Mouse (Mus musculus): ENCODE measurements around the gene Kcnn4. TPM values are rescaled to one million over a fixed set of nuclear protein-coding genes. Genes with fewer than 3 reads are reported as not detected.

The Kcnn4 gene
- total RNA-seq, 1 experiment from 2014 or later, result 0.21 TPM

DNA sequence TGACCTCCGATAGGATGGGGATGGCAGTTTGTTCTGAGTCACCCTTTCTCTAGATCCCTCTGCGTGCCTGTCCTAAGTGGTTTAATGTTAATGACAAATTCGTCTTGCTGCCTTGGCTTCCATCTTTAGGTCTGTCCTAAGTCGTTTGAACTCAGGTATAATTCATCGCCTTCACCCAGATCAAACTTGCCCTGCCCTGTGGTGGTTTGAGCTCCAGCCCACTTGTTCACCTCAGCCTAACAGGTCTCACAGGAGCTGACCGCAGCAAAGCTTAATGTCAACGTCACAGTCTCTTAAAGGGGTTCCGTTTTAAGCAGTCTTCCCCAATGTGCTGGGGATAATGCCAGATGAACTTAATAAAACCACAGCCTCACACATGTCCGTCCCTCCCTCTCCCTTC, 55.9 kb downstream of the Kcnn4 start:
- DNase-seq, result no peak

DNA sequence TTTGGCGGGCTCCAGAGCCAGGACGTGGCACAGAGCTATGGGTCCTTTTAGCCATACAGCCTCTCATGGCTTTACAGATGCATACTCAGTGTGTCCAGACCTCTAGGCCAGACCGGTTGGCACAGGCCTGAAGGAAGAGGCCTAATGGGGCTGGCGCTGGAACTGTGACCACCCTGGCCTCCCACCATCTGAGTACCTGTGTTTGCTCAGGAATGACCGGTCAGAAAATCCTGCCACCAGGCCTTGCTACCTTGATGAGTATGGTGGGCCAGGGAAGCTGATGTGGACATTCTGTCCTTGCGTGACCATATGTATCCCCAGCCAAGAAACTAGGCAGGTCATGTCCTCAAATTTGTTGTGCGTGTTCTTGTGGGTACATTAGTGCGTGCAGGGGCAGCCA, 57.1 kb downstream of the Kcnn4 start:
- DNase-seq, result no peak

DNA sequence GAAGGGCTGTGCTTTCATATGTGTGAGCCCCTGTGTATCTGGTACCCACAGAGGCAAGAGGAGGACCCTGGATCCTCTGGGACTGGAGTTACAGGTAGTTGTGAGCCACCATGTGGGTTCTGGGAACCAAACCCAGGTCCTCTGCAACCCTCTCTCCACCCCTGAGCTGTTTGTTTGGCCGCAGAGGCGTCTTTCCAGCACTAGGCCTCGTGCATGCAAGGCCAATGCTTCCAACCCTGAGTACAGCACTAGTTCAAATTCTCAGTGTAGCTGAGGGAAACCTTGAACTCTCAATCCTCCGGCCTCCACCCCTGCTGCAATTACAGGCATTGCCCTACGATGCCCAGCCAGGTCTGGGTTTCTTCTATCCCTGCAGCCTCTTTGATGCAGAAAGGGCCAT, 58.7 kb downstream of the Kcnn4 start:
- no peak for DNase-seq

DNA sequence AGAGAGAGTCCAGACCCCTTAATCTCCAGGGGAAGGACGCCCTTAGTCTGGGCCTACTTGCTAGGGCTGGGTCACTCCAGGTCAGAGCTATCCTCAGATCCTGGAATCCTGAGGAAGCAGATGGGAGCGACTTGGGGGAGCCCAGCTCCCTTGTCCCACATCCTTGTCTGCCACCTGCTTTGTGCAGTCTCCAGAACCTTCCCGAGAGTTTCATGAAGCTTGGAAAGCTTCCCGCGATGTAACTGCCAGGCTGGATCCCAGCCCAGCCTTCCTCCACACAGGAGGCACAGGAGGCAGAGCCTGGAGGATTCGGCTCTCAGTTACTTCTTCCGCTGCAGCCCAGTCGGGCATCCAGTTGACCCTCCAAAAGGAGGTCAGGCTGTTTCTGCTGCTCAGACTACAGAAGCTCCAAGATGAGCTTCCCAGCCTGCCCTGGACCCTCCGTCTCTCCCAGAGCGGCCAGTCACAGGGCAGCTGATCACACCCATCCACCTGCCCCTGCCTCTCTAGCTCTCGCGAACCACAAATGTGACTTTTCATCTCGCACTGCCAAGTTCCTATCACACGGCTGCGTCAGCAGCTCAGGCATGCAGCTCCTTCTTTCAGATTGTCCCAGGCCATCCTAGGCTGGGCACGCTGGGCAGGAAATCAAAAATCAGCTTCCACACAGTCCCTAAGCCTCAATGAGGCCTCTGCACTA, 59.5 kb downstream of the Kcnn4 start:
- DNase-seq, result no peak

DNA sequence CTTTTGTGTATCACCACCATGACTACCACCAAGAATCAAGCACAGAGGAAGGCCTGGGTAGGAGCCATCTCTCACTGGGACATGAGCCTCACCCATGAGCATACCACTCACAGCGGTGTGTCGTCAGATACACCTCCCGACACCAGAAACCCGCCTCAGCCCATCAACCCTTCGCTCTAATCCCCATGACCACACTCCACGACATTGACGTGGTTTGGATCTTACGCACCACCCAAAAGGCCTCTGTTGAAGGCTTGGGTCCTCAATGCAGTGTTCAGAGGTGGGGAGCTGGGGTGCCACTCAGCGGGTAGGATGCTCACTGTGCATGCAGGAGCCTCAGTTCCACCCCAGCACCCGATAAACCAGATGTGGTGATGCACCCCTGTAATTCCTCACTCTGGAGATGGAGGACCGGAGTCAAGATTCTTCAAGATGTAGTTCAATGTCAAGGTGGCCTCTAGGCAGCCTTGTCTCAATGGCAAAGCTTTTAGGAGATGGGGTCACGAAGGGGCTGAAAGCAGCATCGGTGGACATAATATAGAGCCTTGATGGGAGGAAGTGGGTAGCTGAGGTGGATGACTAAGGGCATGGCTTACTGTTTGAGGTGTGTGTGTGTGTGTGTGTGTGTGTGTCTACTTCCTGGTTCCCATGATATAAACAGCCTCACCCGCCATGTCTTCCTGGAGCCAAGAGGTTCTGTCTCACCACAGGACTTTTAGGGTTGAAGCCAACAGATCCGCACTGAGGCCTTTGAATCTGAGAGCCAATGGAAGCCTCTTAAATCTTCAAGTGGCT, 60.7 kb downstream of the Kcnn4 start:
- DNase-seq, result no peak

DNA sequence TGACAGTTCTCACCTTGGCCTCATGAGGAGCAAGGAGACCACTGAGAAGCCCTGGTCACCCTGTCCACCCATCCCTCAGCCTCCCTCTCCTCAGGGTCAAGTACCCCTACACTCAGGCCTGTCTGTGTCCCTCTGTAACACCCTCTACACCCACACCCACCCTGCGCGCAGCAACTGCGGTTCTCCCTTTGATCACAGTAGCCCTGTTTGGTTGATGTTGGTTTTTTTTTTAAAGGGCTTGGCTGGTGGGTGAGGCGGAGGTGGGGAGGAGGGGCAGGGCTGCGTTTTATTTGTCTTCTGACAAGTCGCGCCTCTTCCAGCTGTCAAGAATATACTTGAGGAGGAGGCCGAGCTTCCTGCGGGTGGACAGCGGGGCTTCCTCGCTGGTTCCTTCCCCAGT, 61.6 kb downstream of the Kcnn4 start:
- no peak for DNase-seq

DNA sequence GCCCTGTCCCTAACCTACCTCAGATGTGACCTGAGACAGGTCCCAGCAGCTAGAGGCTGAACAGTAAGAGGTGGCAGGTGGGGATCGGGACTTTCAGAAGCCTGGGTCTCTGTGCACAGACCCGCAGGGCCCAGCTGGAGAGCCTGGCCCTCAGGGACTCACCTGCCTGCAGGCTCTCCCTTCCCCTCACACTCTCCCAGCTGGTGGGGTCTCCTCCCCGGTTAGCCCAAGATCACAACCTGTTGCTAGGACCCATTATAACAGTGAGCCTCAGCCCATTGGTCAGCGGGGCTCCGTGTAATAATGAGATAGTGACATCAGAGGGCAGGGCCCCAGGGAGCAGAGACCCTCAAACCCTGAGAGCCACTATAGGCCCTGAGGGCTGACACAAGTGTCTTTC, 65.2 kb downstream of the Kcnn4 start:
- DNase-seq, result no peak

Small RNA genes lying within 50 kb of the gene (microRNA-seq; reads per million reads assigned to microRNA genes)
- gene Gm27592, result 0 reads per million in 2 experiments

Other genes with a start within 250 kb of the Kcnn4 start
- gene Zfp235, start 236.1 kb upstream of the Kcnn4 start, total RNA-seq (2021), result 11.1 and 11.3 TPM in 2 replicates
- 0.29 and 0.58 TPM in 2 replicates for gene Zfp114, start 195.2 kb upstream of the Kcnn4 start, total RNA-seq (2021)
- 9.7 and 9.9 TPM in 2 replicates for gene Zfp111, start 158.8 kb upstream of the Kcnn4 start, total RNA-seq (2021)
- 4.5 and 6.5 TPM in 2 replicates for gene Zfp109, start 132.7 kb upstream of the Kcnn4 start, total RNA-seq (2021)
- 3.3 and 4.1 TPM in 2 replicates for gene Zfp108, start 115.5 kb upstream of the Kcnn4 start, total RNA-seq (2021)
- gene Zfp93, start 99.8 kb upstream of the Kcnn4 start, total RNA-seq (2021), result 7.2 and 8.7 TPM in 2 replicates
- 10.1 and 11.5 TPM in 2 replicates for gene Zfp61, start 69.0 kb upstream of the Kcnn4 start, total RNA-seq (2021)
- 4.1 and 6.6 TPM in 2 replicates for gene Zfp94, start 53.6 kb upstream of the Kcnn4 start, total RNA-seq (2021)
- gene Tescl, start 36.3 kb upstream of the Kcnn4 start, total RNA-seq (2021), result 1.0 and 1.1 TPM in 2 replicates
- not detected in 2 replicates for gene Lypd5, start 21.1 kb upstream of the Kcnn4 start, total RNA-seq (2021)
- gene Smg9, start 29.4 kb downstream of the Kcnn4 start, total RNA-seq (2021), result 26.6 and 29.1 TPM in 2 replicates
- not detected in 2 replicates for gene Irgc1, start 82.0 kb downstream of the Kcnn4 start, total RNA-seq (2021)
- gene Plaur, start 92.2 kb downstream of the Kcnn4 start, total RNA-seq (2021), result 5.6 and 7.8 TPM in 2 replicates
- 2.4 and 3.8 TPM in 2 replicates for gene Cadm4, start 111.8 kb downstream of the Kcnn4 start, total RNA-seq (2021)
- 6.2 and 7.0 TPM in 2 replicates for gene Zfp428, start 136.7 kb downstream of the Kcnn4 start, total RNA-seq (2021)
- not detected in 2 replicates for gene AC161166.1, start 142.2 kb downstream of the Kcnn4 start, total RNA-seq (2021)
- 24.5 and 29.5 TPM in 2 replicates for gene Irgq, start 160.4 kb downstream of the Kcnn4 start, total RNA-seq (2021)
- gene Pinlyp, start 175.9 kb downstream of the Kcnn4 start, total RNA-seq (2021), result not detected in 2 replicates
- gene Xrcc1, start 176.0 kb downstream of the Kcnn4 start, total RNA-seq (2021), result 38.0 and 51.2 TPM in 2 replicates
- 26.0 and 38.2 TPM in 2 replicates for gene Ethe1, start 217.3 kb downstream of the Kcnn4 start, total RNA-seq (2021)
- 0.39 TPM in 1 of 2 replicates, not detected in the other for gene Zfp575, start 217.4 kb downstream of the Kcnn4 start, total RNA-seq (2021)
- gene Phldb3, start 240.5 kb downstream of the Kcnn4 start, total RNA-seq (2021), result 7.1 and 7.4 TPM in 2 replicates

Measured in adrenal gland, postnatal 25 days (tissue).